Mouse (Mus musculus): ENCODE data around the gene Dhx30. TPM values are rescaled to one million over a fixed set of nuclear protein-coding genes. Genes with fewer than 3 reads are reported as not detected.
"Not testable (repeated sequence)": the region's sequence is repeated elsewhere in the genome, so short reads cannot be mapped to it uniquely, and the experiment has no call there.

The Dhx30 gene
- polyA plus RNA-seq (2012; ENCODE audit: insufficient read depth, insufficient read length, low replicate concordance, missing spikeins): not detected in 2 replicates

DNA sequence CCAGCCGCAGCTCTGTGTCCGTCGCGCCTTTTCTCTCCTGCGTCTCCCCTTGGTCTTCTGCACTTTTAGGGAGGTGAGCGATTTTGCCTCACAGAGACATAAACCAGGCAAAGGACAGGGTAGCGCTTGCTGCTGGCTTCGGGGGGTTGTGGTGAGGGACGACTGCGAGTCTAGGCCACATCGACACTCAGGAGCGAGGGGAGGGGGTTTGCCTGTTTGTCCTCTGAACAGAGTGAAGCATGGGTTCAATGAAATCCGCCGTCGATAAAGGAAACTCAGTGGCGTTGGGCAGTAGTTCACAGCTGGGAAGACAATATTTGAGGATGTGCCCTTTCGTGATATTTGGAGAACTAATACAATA is at the start of gene Dhx30:
Dhx30 (minus strand) TSS at position 52 of the 361 bp plus-strand sequence.
- peak within 1 kb of the TSS; percentile 50 for H3K27ac ChIP-seq (ENCODE audit: insufficient read depth, low read depth, low read length)
- H3K4me1 ChIP-seq (ENCODE audit: control insufficient read depth, insufficient read depth, low read length): no peaks in the 10 kb centered on the region
- peak within 1 kb of the TSS; percentile 75 for H3K4me3 ChIP-seq (ENCODE audit: insufficient read depth, low read depth, low read length)
- TF ChIP-seq POLR2A (IDR thresholded peaks at IDR 0.05; ENCODE audit: insufficient read depth, low read depth, low read length): no peak
- no peak for TF ChIP-seq CTCF (IDR thresholded peaks at IDR 0.05; ENCODE audit: insufficient read depth, low read depth, low read length)
- WGBS: under 1% methylated on average over 17 of the region's 17 CpGs

DNA sequence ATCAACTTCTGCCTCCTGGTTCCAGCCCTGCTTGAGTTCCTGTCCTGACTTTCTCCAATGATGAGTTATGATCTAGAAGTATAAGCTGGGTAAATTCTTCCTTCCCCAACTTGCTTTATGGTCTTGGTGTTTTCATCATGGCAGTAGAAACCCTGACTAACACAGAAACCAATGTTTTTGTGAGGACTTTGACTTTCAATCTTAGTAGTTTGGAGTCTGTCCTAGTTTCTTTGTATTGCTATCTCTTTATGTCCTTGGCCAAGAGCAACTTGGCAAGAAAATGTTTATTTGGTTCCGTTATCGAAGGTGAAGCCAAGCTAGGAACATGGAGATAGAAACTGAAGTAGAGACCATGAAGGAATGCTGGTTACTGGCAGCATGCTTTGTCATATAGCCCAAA is 45.4 kb upstream of the Dhx30 start:
- TF ChIP-seq CTCF (IDR thresholded peaks at IDR 0.05; ENCODE audit: insufficient read depth, low read depth, low read length) (no peak), POLR2A (IDR thresholded peaks at IDR 0.05; ENCODE audit: insufficient read depth, low read depth, low read length) (no peak)
- H3K27ac ChIP-seq (ENCODE audit: insufficient read depth, low read depth, low read length): no peak overlapping the region
- 38% methylated on average over 2 of the region's 2 CpGs for WGBS
- H3K4me3 ChIP-seq (ENCODE audit: insufficient read depth, low read depth, low read length): no peak overlapping the region
- H3K4me1 ChIP-seq (ENCODE audit: control insufficient read depth, insufficient read depth, low read length): no peaks in the 10 kb centered on the region

DNA sequence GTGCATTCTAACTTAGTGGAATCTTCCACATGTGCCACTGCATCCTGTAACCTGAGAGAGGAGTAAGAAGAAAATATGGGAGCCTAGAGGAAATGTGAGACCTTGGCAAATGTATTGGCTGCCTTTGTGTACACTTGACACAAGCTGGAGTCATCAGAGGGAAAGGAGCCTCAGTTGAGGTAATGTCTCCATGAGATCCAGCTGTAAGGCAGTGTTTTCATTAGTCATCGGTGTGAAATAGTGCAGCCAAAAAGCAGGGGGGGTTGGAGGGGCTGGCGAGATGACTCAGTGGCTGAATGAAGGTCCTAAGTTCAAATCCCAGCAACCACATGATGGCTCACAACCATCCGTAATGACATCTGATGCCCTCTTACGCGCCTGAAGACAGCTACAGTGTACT is 44.8 kb upstream of the Dhx30 start:
- TF ChIP-seq CTCF (IDR thresholded peaks at IDR 0.05; ENCODE audit: insufficient read depth, low read depth, low read length): no peak
- TF ChIP-seq POLR2A (IDR thresholded peaks at IDR 0.05; ENCODE audit: insufficient read depth, low read depth, low read length): no peak
- H3K27ac ChIP-seq (ENCODE audit: insufficient read depth, low read depth, low read length): no peak overlapping the region
- WGBS: 78% methylated on average over 5 of the region's 5 CpGs
- H3K4me3 ChIP-seq (ENCODE audit: insufficient read depth, low read depth, low read length): no peak overlapping the region
- no peaks in the 10 kb centered on the region for H3K4me1 ChIP-seq (ENCODE audit: control insufficient read depth, insufficient read depth, low read length)

DNA sequence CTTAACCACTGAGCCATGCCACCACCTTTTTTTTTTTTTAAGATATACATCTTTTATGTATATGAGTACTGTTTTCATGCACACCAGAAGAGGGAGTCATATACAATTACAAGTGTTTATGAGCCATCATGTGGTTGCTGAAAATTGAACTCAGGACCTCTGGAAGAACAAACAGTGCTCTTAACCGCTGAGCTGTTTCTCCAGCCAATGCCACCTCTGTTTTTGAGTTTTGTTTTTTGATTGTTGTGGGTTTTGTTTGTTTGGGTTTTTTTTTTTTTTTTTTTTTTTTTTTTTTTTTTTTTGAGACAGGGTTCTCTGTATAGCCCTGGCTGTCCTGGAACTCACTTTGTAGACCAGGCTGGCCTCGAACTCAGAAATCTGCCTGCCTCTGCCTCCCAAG is 42.9 kb upstream of the Dhx30 start:
- not testable (repeated sequence) for H3K27ac ChIP-seq (ENCODE audit: insufficient read depth, low read depth, low read length); H3K4me3 ChIP-seq (ENCODE audit: insufficient read depth, low read depth, low read length); H3K4me1 ChIP-seq (ENCODE audit: control insufficient read depth, insufficient read depth, low read length)
- WGBS: 93% methylated on average over 2 of the region's 2 CpGs

DNA sequence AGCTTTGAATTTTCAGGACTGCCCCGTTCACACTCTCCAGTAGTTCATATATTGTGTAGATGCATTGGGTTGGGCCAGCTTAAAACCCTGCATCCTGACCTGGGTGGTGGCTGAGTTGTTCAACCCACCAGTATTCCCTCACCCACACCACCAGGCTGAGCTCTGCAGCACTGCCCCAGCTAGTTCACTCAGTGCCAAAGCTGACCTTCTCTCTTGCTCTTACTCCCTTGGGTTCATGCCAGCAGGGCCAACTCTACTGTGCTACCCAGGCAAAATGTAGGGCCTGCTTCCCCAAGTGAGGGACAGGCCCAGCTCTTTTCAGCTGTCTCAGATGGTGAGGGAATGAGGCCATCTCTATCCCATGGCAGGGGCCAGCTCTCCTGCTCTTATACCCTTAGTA is 41.4 kb upstream of the Dhx30 start:
- TF ChIP-seq POLR2A (IDR thresholded peaks at IDR 0.05; ENCODE audit: insufficient read depth, low read depth, low read length) (no peak), CTCF (IDR thresholded peaks at IDR 0.05; ENCODE audit: insufficient read depth, low read depth, low read length) (no peak)
- WGBS: 86% methylated on average over 1 of the region's 1 CpGs

DNA sequence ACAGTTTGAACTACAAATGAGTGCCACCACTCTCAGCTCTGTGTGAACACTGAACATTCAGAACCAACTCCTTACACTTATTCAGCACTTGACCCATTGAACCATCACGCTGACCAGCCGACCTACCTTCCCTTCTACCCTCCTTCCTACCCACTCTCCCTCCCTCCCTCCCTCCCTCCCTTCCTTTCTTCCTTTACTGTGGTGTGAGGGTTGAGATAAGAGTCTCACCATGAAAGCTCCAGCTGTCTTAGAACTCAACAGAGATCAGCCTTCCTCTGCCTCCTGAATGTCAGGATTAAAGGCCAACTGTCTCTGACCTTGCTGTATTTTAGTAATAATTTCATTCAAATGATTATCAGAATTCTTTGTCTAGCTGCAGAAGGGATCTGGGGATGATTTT is 31.0 kb upstream of the Dhx30 start:
- TF ChIP-seq CTCF (IDR thresholded peaks at IDR 0.05; ENCODE audit: insufficient read depth, low read depth, low read length): no peak
- no peak for TF ChIP-seq POLR2A (IDR thresholded peaks at IDR 0.05; ENCODE audit: insufficient read depth, low read depth, low read length)
- Histone ChIP-seq H3K4me3 (ENCODE audit: insufficient read depth, low read depth, low read length) (no peak overlapping the region), H3K27ac (ENCODE audit: insufficient read depth, low read depth, low read length) (no peak overlapping the region), H3K4me1 (ENCODE audit: control insufficient read depth, insufficient read depth, low read length) (no peaks in the 10 kb centered on the region)
- 74% methylated on average over 2 of the region's 2 CpGs for WGBS

More for the DNA sequence above, 41.4 kb upstream of the Dhx30 start:
- Histone ChIP-seq H3K27ac (ENCODE audit: insufficient read depth, low read depth, low read length) (no peak overlapping the region), H3K4me1 (ENCODE audit: control insufficient read depth, insufficient read depth, low read length) (no peaks in the 10 kb centered on the region), H3K4me3 (ENCODE audit: insufficient read depth, low read depth, low read length) (no peak overlapping the region)

DNA sequence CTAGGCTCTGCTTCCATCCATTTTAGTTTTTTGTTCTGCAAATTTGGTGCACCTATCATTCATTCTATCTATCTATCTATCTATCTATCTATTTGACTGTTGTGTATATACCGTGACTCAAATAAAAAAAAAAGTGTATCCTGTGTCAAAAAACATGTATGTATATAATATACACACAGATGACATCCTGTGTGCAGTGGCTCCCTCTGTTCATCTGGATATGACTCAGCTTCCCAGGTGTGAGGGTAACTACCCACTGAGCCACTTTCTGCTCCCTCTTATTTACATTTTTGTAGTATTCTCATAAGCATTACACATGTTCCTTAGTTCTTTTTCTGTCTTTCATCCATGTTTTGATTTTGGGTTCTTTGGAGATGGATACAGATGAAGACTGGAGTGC is 24.5 kb upstream of the Dhx30 start:
- no peak for TF ChIP-seq POLR2A (IDR thresholded peaks at IDR 0.05; ENCODE audit: insufficient read depth, low read depth, low read length)
- no peak for TF ChIP-seq CTCF (IDR thresholded peaks at IDR 0.05; ENCODE audit: insufficient read depth, low read depth, low read length)
- Histone ChIP-seq H3K4me1 (ENCODE audit: control insufficient read depth, insufficient read depth, low read length) (no peaks in the 10 kb centered on the region), H3K4me3 (ENCODE audit: insufficient read depth, low read depth, low read length) (no peak overlapping the region), H3K27ac (ENCODE audit: insufficient read depth, low read depth, low read length) (no peak overlapping the region)
- WGBS: 93% methylated on average over 1 of the region's 1 CpGs

DNA sequence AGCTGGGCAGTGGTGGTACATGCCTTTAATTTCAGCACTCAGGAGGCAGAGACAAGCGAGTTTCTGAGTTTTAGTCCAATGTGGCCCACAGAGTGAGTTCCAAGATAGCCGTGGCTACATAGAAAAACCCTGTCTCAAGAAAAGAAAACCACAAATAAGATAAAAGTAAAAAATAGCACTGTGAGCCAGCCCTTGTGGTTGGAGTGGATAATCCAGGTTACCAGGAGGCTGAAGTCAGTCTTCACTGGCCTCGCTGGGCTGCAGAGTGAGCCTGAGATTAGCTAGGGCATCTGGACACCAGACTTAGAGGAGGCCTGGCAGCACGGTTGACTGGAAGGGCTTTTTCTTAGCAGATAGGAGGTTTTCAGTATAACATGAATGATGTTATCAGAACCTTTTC is 21.5 kb upstream of the Dhx30 start:
- H3K4me3 ChIP-seq (ENCODE audit: insufficient read depth, low read depth, low read length): no peak overlapping the region
- no peaks in the 10 kb centered on the region for H3K4me1 ChIP-seq (ENCODE audit: control insufficient read depth, insufficient read depth, low read length)
- TF ChIP-seq POLR2A (IDR thresholded peaks at IDR 0.05; ENCODE audit: insufficient read depth, low read depth, low read length) (no peak), CTCF (IDR thresholded peaks at IDR 0.05; ENCODE audit: insufficient read depth, low read depth, low read length) (no peak)
- WGBS: 85% methylated on average over 4 of the region's 4 CpGs
- H3K27ac ChIP-seq (ENCODE audit: insufficient read depth, low read depth, low read length): no peak overlapping the region

DNA sequence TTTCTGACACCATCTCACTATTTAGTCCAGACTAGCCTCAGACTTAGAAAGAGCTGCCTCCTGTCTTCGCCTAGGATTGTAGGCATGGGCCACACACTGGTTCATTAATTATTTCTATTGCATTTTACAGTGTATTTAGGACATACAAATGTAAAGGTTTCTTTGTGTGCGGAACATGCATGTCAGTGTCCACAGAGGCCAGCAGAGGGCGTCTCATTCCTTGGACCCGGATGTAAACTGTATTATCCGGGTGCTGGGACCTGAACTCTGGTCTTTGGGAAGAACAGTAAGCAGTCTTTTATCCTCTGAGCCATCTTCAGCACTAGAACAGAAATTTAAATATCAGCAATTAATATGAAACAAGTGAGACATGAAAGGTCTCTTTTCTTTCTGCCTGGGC is 16.5 kb upstream of the Dhx30 start:
- TF ChIP-seq CTCF (IDR thresholded peaks at IDR 0.05; ENCODE audit: insufficient read depth, low read depth, low read length) (no peak), POLR2A (IDR thresholded peaks at IDR 0.05; ENCODE audit: insufficient read depth, low read depth, low read length) (no peak)
- no peak overlapping the region for H3K4me3 ChIP-seq (ENCODE audit: insufficient read depth, low read depth, low read length)
- 80% methylated on average over 5 of the region's 5 CpGs for WGBS

DNA sequence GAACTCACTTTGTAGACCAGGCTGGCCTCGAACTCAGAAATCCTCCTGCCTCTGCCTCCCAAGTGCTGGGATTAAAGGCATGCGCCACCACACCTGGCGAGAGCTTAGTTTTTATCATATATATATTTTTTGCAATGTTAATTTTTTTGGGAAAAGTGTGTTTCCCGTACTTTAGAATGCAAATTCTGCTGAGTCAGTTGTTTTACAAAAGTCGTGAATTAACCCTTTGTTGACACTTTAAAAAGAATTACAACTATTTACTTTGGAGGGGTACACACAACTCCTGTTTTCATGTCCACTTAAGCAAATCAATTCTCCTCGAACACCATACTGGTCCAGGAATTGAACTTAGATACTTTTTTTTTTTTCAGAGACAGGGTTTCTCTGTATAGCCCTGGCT is 15.3 kb upstream of the Dhx30 start:
- H3K4me3 ChIP-seq (ENCODE audit: insufficient read depth, low read depth, low read length): peak overlapping the region; percentile 16; the same call in 1 of the 2 replicates
- 58% methylated on average over 6 of the region's 6 CpGs for WGBS
- H3K27ac ChIP-seq (ENCODE audit: insufficient read depth, low read depth, low read length): no peak overlapping the region
- TF ChIP-seq POLR2A (IDR thresholded peaks at IDR 0.05; ENCODE audit: insufficient read depth, low read depth, low read length) (no peak), CTCF (IDR thresholded peaks at IDR 0.05; ENCODE audit: insufficient read depth, low read depth, low read length) (no peak)
- no peaks in the 10 kb centered on the region for H3K4me1 ChIP-seq (ENCODE audit: control insufficient read depth, insufficient read depth, low read length)

More for the DNA sequence above, 16.5 kb upstream of the Dhx30 start:
- Histone ChIP-seq H3K27ac (ENCODE audit: insufficient read depth, low read depth, low read length) (no peak overlapping the region), H3K4me1 (ENCODE audit: control insufficient read depth, insufficient read depth, low read length) (no peaks in the 10 kb centered on the region)

Data from olfactory bulb, adult 2 months (tissue).